Mouse (Mus musculus): Measurements from ENCODE around the gene Dysf. TPM values are rescaled to one million over a fixed set of nuclear protein-coding genes. Genes with fewer than 3 reads are reported as not detected.

Dysf gene
- total and polyA plus RNA-seq, 3 experiments = not detected

DNA sequence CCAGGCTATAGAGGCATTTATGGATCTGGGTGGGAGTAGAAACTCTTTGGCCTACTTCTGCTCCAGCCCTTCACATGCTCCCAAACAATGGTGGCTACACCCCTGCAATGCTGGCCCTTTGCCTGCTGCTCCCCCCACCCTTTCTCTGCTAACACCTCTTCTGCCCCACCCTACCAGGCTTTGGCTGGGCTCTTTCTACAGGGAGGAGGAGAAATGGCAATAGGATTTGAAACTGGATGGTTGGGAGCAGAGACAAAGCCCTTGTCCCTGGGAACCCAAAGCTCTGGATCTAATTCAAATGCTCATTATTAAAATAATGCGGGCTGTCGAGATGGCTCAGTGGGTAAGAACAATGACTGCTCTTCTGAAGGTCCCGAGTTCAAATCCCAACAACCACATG is 72.2 kb downstream of the Dysf start:
- Histone ChIP-seq H3K4me3 (ENCODE audit: control insufficient read depth in 1 of 2, insufficient read depth in 1 of 2, low read depth in 2 of 2, low read length in 2 of 2) (no peak overlapping the region), H3K9me3 (replicated peaks; ENCODE audit: insufficient read depth, low read length) (no peaks in the 10 kb centered on the region), H3K4me1 (ENCODE audit: control insufficient read depth in 1 of 2, insufficient read depth in 2 of 2, low read length in 2 of 2) (no peaks in the 10 kb centered on the region), H3K36me3 (ENCODE audit: control insufficient read depth in 1 of 2, insufficient read depth in 2 of 2, low read length in 2 of 2) (no peaks in the 10 kb centered on the region), H3K9ac (ENCODE audit: control insufficient read depth, low read depth, low read length, poor library complexity, severe bottlenecking) (no peak overlapping the region), H3K27ac (ENCODE audit: control insufficient read depth, low read depth, low read length) (no peak overlapping the region), H3K27me3 (ENCODE audit: control insufficient read depth in 1 of 2, insufficient read depth in 2 of 2, low read length in 2 of 2) (peaks cover 0 to 1% of the 10 kb centered on the region in 2 experiments; a peak in 1 of 4 replicates), H3K79me2 (ENCODE audit: control insufficient read depth, insufficient read depth, low read length, poor library complexity) (no peaks in the 10 kb centered on the region)
- no peak for DNase-seq (ENCODE audit: low read depth, low spot score)
- TF ChIP-seq CHD2 (IDR thresholded peaks at IDR 0.05; ENCODE audit: low read length) = no peak
- no peak for TF ChIP-seq RCOR1 (IDR thresholded peaks at IDR 0.05; ENCODE audit: low read depth, low read length)
- TF ChIP-seq JUND (IDR thresholded peaks at IDR 0.05; ENCODE audit: low read depth, low read length) = no peak
- TF ChIP-seq USF1 (IDR thresholded peaks at IDR 0.05; ENCODE audit: low read depth, low read length) = no peak
- no peak for TF ChIP-seq GATA1 (IDR thresholded peaks at IDR 0.05; ENCODE audit: low read depth, low read length)
- no peak for TF ChIP-seq MYC (IDR thresholded peaks at IDR 0.05; ENCODE audit: low read depth, low read length)
- no peak for TF ChIP-seq GABPA (IDR thresholded peaks at IDR 0.05; ENCODE audit: low read depth, low read length)

DNA sequence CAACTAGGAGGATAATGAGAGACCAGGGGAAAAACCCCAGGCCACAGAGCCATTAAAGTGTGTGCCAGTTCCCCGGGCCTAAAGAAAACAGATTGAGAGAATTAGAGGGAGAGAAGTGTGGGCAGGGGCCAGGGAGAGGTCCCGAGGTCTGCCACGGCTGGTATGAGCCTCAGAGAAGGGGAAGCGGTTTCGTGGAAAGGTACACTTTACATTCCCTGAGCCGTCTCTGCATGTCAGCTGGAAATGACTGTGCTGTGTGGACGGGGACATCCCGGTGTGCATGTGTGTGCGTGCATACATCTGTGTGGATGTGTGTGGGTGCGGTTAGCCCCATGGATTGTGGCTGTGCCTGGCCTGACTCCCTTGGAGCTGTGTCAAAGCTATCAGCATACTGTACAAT is 76.4 kb downstream of the Dysf start:
- DNase-seq (ENCODE audit: low read depth, low spot score) = no peak
- Histone ChIP-seq H3K79me2 (ENCODE audit: control insufficient read depth, insufficient read depth, low read length, poor library complexity) (no peaks in the 10 kb centered on the region), H3K9me3 (replicated peaks; ENCODE audit: insufficient read depth, low read length) (no peaks in the 10 kb centered on the region), H3K27ac (ENCODE audit: control insufficient read depth, low read depth, low read length) (no peak overlapping the region), H3K36me3 (ENCODE audit: control insufficient read depth in 1 of 2, insufficient read depth in 2 of 2, low read length in 2 of 2) (no peaks in the 10 kb centered on the region), H3K4me3 (ENCODE audit: control insufficient read depth in 1 of 2, insufficient read depth in 1 of 2, low read depth in 2 of 2, low read length in 2 of 2) (no peak overlapping the region), H3K27me3 (ENCODE audit: control insufficient read depth in 1 of 2, insufficient read depth in 2 of 2, low read length in 2 of 2) (peaks cover 0 to 1% of the 10 kb centered on the region in 2 experiments; a peak in 1 of 4 replicates), H3K4me1 (ENCODE audit: control insufficient read depth in 1 of 2, insufficient read depth in 2 of 2, low read length in 2 of 2) (no peaks in the 10 kb centered on the region), H3K9ac (ENCODE audit: control insufficient read depth, low read depth, low read length, poor library complexity, severe bottlenecking) (no peak overlapping the region)
- TF ChIP-seq UBTF (IDR thresholded peaks at IDR 0.05; ENCODE audit: borderline replicate concordance, insufficient read depth, low read depth, low read length) (no peak), ELF1 (IDR thresholded peaks at IDR 0.05; ENCODE audit: low read depth, low read length) (no peak), MYB (IDR thresholded peaks at IDR 0.05; ENCODE audit: low read depth, low read length) (no peak), CHD1 (IDR thresholded peaks at IDR 0.05; ENCODE audit: low read depth, low read length) (no peak), TAL1 (IDR thresholded peaks at IDR 0.05; ENCODE audit: low read length) (no peak), ETS1 (IDR thresholded peaks at IDR 0.05; ENCODE audit: low read depth, low read length) (no peak), MAFK (IDR thresholded peaks at IDR 0.05; ENCODE audit: borderline replicate concordance, low read depth, low read length) (no peak), NELFE (IDR thresholded peaks at IDR 0.05; ENCODE audit: low read depth, low read length) (no peak), RCOR1 (IDR thresholded peaks at IDR 0.05; ENCODE audit: low read depth, low read length) (no peak), POLR2AphosphoS5 (IDR thresholded peaks at IDR 0.05; ENCODE audit: borderline replicate concordance, low read depth, low read length) (no peak), HCFC1 (IDR thresholded peaks at IDR 0.05; ENCODE audit: low read depth, low read length) (no peak), RAD21 (IDR thresholded peaks at IDR 0.05; ENCODE audit: low read depth, low read length) (no peak)
